Mouse (Mus musculus) cortical plate, adult 2 months (tissue): ENCODE data around the gene Tesc. TPM values are rescaled to one million over a fixed set of nuclear protein-coding genes. Genes with fewer than 3 reads are reported as not detected.

Source experiments
- H3K27ac ChIP-seq: fragments of 200-500 bp; 2 replicates; pipeline ENCODE4 v1.5.1; 2012; ENCODE audit warnings: low read length, control low read depth, inconsistent platforms; ENCODE audit not compliant: insufficient read depth
- H3K4me1 ChIP-seq: fragments of 200-500 bp; 2 replicates; pipeline ENCODE4 v1.6.1; 2011; ENCODE audit warnings: low read length; ENCODE audit not compliant: control insufficient read depth, insufficient read depth
- H3K4me3 ChIP-seq: fragments of 200-500 bp; 2 replicates; pipeline ENCODE4 v1.5.1; 2011; ENCODE audit warnings: mild to moderate bottlenecking, low read length, control low read depth; ENCODE audit not compliant: insufficient read depth
- CTCF ChIP-seq: fragments of 200-500 bp; IDR thresholded peaks from 2 replicates; pipeline ENCODE4 v1.5.1; 2011; ENCODE audit warnings: mild to moderate bottlenecking, control low read depth, low read length; ENCODE audit not compliant: insufficient read depth; ENCODE audit errors: extremely low read depth
- POLR2A ChIP-seq: fragments of 200-500 bp; IDR thresholded peaks from 2 replicates; pipeline ENCODE4 v1.6.1; 2011; ENCODE audit warnings: mild to moderate bottlenecking, low read length, control low read depth; ENCODE audit not compliant: insufficient read depth; ENCODE audit errors: extremely low read depth
- polyA plus RNA-seq: library from polyadenylated mRNA; depleted of rRNA; stranded (reverse); fragments of >200 nt; gene quantifications from 2 replicates; pipeline ENCODE4 v1.2.3, GENCODE M21; 2012

Gene Tesc
- polyA plus RNA-seq, 1 experiment: 54.6 TPM

GRCm38 (mm10) chr5:117995372-117995901 is 32.1 kb upstream of the Tesc start:
- H3K27ac ChIP-seq: no peak overlapping the region
- peaks cover 7% of the 10 kb centered on the region for H3K4me1 ChIP-seq
- TF ChIP-seq CTCF: no peak
- TF ChIP-seq POLR2A: no peak
- no peak overlapping the region for H3K4me3 ChIP-seq

- peaks cover 7% of the 10 kb centered on the region for H3K4me1 ChIP-seq
- H3K4me3 ChIP-seq: no peak overlapping the region
- TF ChIP-seq CTCF: no peak
- no peak for TF ChIP-seq POLR2A
- no peak overlapping the region for H3K27ac ChIP-seq
Observed at GRCm38 (mm10) chr5:117995911-117996310, 31.6 kb upstream of the Tesc start.

- Histone ChIP-seq H3K27ac (no peak overlapping the region), H3K4me1 (peaks cover 7% of the 10 kb centered on the region), H3K4me3 (no peak overlapping the region)
- TF ChIP-seq CTCF (no peak), POLR2A (no peak)
Observed at GRCm38 (mm10) chr5:117996581-117996980, 31.0 kb upstream of the Tesc start.

- no peak overlapping the region for H3K27ac ChIP-seq
- no peak for TF ChIP-seq POLR2A
- no peak for TF ChIP-seq CTCF
- H3K4me1 ChIP-seq: peaks cover 7% of the 10 kb centered on the region
- H3K4me3 ChIP-seq: no peak overlapping the region
Observed at GRCm38 (mm10) chr5:117997434-117997970, 30.0 kb upstream of the Tesc start.

GRCm38 (mm10) chr5:117999061-117999460 is 28.5 kb upstream of the Tesc start:
- Histone ChIP-seq H3K4me1 (peaks cover 9% of the 10 kb centered on the region), H3K27ac (peak overlapping the region; percentile 68), H3K4me3 (no peak overlapping the region)
- TF ChIP-seq CTCF (no peak), POLR2A (no peak)

GRCm38 (mm10) chr5:117999584-117999983 is 28.0 kb upstream of the Tesc start:
- H3K4me3 ChIP-seq: no peak overlapping the region
- TF ChIP-seq CTCF (no peak), POLR2A (no peak)
- 0 out of 2 replicates have a peak overlapping the region, but pooled peaks have one; percentile 23 for H3K27ac ChIP-seq
- peaks cover 8% of the 10 kb centered on the region for H3K4me1 ChIP-seq

GRCm38 (mm10) chr5:118002059-118002458 is 25.5 kb upstream of the Tesc start:
- TF ChIP-seq CTCF (peak; percentile 75), POLR2A (no peak)

GRCm38 (mm10) chr5:118004619-118005018 is 22.9 kb upstream of the Tesc start:
- H3K27ac ChIP-seq: no peak overlapping the region
- no peak for TF ChIP-seq POLR2A
- TF ChIP-seq CTCF: peak; percentile 77
- no peak overlapping the region for H3K4me3 ChIP-seq
- peaks cover 3% of the 10 kb centered on the region for H3K4me1 ChIP-seq

More at GRCm38 (mm10) chr5:118002059-118002458, 25.5 kb upstream of the Tesc start:
- H3K4me3 ChIP-seq: no peak overlapping the region
- H3K4me1 ChIP-seq: peaks cover 8% of the 10 kb centered on the region
- H3K27ac ChIP-seq: no peak overlapping the region

GRCm38 (mm10) chr5:118005728-118006127 is 21.8 kb upstream of the Tesc start:
- TF ChIP-seq CTCF (no peak), POLR2A (no peak)
- H3K27ac ChIP-seq: no peak overlapping the region
- H3K4me1 ChIP-seq: peaks cover 1% of the 10 kb centered on the region; the same call in 1 of the 2 replicates

GRCm38 (mm10) chr5:118008344-118008743 is 19.2 kb upstream of the Tesc start:
- TF ChIP-seq CTCF (no peak), POLR2A (no peak)
- no peak overlapping the region for H3K27ac ChIP-seq
- no peak overlapping the region for H3K4me3 ChIP-seq
- H3K4me1 ChIP-seq: peaks cover 4% of the 10 kb centered on the region; the same call in 1 of the 2 replicates

More at GRCm38 (mm10) chr5:118005728-118006127, 21.8 kb upstream of the Tesc start:
- no peak overlapping the region for H3K4me3 ChIP-seq

- TF ChIP-seq POLR2A (no peak), CTCF (no peak)
- Histone ChIP-seq H3K4me1 (peaks cover 4% of the 10 kb centered on the region; the same call in 1 of the 2 replicates), H3K4me3 (no peak overlapping the region), H3K27ac (no peak overlapping the region)
Observed at GRCm38 (mm10) chr5:118010872-118011271, 16.7 kb upstream of the Tesc start.
